Mouse (Mus musculus) ES-Bruce4 (cell line): ENCODE data around the gene Kcnd3.

Experiments used
- CTCF ChIP-seq: IDR thresholded peaks from one replicate; pipeline ENCODE4 v1.8.1; 2011; ENCODE audit warnings: low read depth, low read length
- EP300 ChIP-seq: IDR thresholded peaks from 2 replicates; pipeline ENCODE4 v1.6.1; 2011; ENCODE audit warnings: low read depth, low read length; ENCODE audit not compliant: insufficient read depth
- POLR2A ChIP-seq: IDR thresholded peaks from one replicate; pipeline ENCODE4 v1.8.1; 2011; ENCODE audit warnings: low read length; ENCODE audit not compliant: insufficient read depth

- TF ChIP-seq EP300 (no peak), CTCF (no peak), POLR2A (no peak)
Measured at GRCm38 (mm10) chr3:105585734-105586159, 133.6 kb downstream of the Kcnd3 start.
